Mouse (Mus musculus) neural tube, embryonic 14.5 days (tissue): ENCODE measurements around the gene Ppp1r32. TPM values are rescaled to one million over a fixed set of nuclear protein-coding genes. Genes with fewer than 3 reads are reported as not detected.

Experiments used
- polyA plus RNA-seq: library from polyadenylated mRNA; unstranded; fragments of >200 nt; fragmentation: Nextera tagmentation; extraction: Ambion mirVana; gene quantifications from 2 replicates; pipeline ENCODE4 v1.2.1, GENCODE M21; 2014

Gene Ppp1r32
- polyA plus RNA-seq, 1 experiment from 2014 or later, result 1.0 TPM

Other genes with a start within 250 kb of the Ppp1r32 start
- gene Myrf, start 242.2 kb downstream of the Ppp1r32 start, polyA plus RNA-seq, result 0.76 and 0.95 TPM in 2 replicates
- gene Dagla, start 178.1 kb downstream of the Ppp1r32 start, polyA plus RNA-seq, result 7.8 and 8.9 TPM in 2 replicates
- 11.4 and 15.5 TPM in 2 replicates for gene Syt7, start 93.8 kb downstream of the Ppp1r32 start, polyA plus RNA-seq
- 0.66 and 0.75 TPM in 2 replicates for gene Lrrc10b, start 25.5 kb downstream of the Ppp1r32 start, polyA plus RNA-seq
- 61.7 and 67.5 TPM in 2 replicates for gene Cpsf7, start 42.3 kb upstream of the Ppp1r32 start, polyA plus RNA-seq
- gene Sdhaf2, start 43.2 kb upstream of the Ppp1r32 start, polyA plus RNA-seq, result 67.8 and 73.3 TPM in 2 replicates
- gene Tmem216, start 73.3 kb upstream of the Ppp1r32 start, polyA plus RNA-seq, result 53.2 and 58.2 TPM in 2 replicates
- 22.3 and 22.9 TPM in 2 replicates for gene Cyb561a3, start 94.2 kb upstream of the Ppp1r32 start, polyA plus RNA-seq
- gene Tmem138, start 94.4 kb upstream of the Ppp1r32 start, polyA plus RNA-seq, result 34.9 and 40.8 TPM in 2 replicates
- gene Ddb1, start 122.4 kb upstream of the Ppp1r32 start, polyA plus RNA-seq, result 176 and 245 TPM in 2 replicates
- gene Tkfc, start 122.7 kb upstream of the Ppp1r32 start, polyA plus RNA-seq, result 29.4 and 30.5 TPM in 2 replicates
- 1.2 and 1.7 TPM in 2 replicates for gene Vwce, start 151.3 kb upstream of the Ppp1r32 start, polyA plus RNA-seq
- gene Pga5, start 195.1 kb upstream of the Ppp1r32 start, polyA plus RNA-seq, result not detected in 2 replicates
- 23.1 and 31.1 TPM in 2 replicates for gene Vps37c, start 205.8 kb upstream of the Ppp1r32 start, polyA plus RNA-seq